Mouse (Mus musculus) adrenal gland, adult 2 months (tissue): ENCODE measurements at regions not wholly inside any gene's neighbourhood (a gene's known extent, or its start where the extent isn't known, plus 50 kb on each side); places are given as distances from the start of the nearest gene placed in this dataset.
"Not testable (repeated sequence)": the region's sequence is repeated elsewhere in the genome, so short reads cannot be mapped to it uniquely, and the experiment has no call there.

ENCODE experiments used
- DNase-seq: peaks from one replicate; pipeline ENCODE4 v3.0.0; 2021

DNA sequence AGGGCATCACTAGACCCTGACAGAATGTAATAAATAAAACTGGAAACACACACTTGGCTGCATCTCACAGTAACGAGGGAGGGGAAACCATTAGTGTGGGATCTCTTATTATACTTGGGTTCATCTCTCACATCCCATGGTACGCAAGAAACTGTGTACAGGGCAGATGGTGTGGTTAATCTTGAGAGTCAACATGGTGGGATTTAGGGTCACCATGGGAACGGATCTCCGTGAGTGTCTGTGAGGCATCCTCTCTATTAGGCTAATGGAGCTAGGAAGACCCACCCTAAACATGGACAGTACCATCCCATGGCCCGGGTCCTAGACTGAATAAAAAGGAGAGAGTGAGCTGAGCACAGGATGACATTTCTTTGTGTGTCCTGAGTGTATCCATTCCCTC is 130.1 kb upstream of the Dapk1 start:
- no peak for DNase-seq

DNA sequence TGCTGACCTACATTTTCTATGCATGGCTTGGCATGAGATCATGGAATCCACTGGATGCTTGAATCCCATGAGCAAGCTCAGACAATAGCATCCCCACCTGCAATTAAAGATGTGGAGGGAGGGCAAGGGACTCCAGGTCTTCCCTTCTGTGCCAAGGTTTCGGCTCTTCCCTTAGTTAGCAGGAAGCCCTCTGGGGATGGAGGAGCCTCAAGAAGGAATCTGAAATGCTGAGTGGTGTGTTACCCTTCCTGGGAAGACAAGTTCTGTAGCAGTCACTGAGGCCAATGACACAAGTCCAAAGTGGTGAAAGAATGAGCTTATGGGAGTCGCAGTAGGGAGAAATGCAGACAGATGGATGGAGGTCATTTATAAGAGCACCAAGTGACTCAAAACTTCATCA is 125.4 kb upstream of the Dapk1 start:
- DNase-seq = no peak

DNA sequence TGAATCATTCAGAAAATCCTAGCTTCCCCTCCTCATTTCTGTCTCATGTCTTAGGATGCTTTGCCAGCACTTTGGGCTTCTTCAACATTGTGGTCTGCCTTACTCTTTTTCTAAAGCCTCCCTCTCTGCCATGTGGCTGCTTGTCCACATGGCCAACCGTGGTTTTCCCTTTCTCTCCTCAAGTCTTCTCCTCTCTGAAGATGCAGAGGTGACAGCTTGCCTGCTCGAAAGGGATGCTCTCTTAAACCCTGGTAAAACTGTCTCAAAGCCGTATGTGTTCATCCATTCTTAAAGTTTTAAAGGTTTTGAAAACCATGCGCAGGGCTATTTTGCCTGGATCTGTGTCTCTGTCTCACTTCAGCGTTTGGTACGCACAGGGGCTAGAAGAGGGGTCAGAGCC is 123.4 kb upstream of the Dapk1 start:
- DNase-seq = no peak

DNA sequence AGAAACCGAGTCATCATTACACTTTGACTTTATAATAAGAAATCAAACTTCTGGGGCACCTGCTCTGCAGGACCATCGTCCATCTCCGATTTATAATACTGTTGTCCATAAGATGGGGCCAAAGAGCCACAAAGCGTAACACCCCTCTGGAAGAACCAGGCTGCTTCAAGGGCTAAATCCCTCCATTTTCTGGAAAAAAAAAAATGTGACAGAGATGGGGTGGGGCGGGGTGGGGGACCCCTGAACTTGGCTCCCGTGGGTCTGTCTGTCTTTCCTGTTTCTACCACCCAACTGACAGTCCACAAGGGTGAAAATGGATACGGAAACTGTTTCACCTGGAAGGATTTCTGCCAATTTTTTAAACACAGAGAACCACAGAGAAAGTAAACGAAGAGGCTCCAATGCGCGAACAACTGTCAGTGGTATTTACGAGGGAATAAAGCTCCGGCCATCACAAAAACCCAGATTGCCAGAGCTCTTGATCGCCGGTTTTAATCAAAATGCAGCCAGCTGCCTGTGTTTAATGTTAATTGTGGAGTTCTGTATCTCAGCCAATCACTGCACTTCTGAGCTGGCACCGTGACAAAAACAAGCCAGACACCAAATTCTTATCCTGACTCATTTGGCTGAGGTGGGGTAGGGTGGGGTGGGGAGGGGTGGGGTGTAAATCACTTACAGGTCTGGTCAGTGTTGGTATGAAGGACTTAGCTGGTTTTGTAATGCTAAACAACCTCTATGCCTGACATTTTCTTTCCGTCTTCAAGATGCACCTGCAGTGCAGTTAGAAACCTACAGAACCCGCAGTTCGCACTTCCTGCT is 122.5 kb upstream of the Dapk1 start:
- peak; percentile 65 for DNase-seq

DNA sequence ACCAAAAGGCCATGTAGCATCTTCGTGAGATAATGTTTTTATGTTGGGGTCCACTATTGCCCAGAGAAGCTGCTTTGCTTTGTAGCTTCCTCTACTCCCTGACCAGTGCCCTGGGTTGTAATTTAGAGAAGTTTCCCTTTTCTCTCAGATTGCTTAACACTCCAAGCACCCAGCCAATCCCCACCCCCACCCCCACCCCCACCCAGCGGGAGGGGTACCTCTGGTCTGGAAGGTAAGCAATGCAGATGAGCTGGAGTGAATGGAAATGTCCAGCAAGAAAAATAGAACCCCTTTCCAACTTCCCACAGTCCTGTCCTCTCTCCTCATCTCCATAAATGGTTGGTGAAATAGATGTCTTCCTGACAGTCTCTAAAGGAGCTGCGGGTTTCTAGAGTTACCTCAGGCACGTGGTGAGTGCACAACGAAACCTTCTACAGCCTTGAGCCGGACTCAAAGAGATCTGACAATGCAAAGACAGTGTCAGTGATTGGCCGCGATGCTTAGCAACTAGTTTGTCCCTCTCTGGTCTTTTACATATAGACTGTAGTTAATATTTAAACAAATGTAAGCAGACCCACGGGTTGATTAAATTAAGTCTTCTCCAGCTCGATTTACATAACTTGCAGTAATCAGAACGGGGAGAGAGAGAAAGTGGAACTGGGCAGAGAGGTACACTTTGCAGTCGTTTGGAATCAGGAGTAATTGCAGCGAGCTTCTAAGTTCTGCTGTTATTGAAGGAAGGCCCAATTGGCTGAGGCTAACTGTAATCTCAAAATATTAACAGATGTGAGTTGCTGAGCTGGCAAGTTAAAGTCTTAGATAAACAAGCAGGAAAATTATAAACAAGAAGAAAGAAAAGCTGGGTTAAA is 121.7 kb upstream of the Dapk1 start:
- no peak for DNase-seq

DNA sequence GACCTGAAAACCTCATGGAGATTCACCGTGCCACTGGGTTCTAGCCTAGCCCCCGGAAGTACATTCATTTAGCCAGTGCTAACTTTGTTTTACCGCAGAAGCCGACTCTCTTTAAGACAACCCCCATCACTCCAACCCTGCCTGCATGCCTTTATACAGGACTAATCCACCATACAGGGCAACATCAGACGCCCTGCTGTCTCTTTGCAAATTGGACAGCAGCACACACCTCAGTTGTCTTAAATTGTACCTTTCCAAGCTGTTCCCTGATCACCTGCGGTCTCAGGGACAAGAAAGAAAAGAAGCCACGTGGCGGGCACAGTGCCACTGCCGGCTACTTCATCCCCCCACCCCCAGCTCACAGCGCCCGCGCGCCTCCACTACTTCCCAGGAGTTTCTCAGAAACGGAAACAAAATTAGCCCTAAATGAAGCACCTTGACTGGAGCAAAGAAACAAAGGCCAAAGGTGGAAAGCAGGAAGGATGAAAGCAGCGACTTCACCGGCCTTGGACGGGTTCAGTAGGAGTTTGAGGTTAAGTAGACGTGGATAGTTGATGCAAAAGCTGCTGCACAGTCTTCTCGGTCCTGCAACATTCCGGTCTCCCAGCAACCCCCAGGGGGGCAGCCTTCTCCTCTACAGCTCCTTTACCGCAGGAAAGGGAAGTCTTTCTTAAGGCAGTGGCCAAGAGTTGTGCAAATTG is 120.9 kb upstream of the Dapk1 start:
- DNase-seq = no peak

DNA sequence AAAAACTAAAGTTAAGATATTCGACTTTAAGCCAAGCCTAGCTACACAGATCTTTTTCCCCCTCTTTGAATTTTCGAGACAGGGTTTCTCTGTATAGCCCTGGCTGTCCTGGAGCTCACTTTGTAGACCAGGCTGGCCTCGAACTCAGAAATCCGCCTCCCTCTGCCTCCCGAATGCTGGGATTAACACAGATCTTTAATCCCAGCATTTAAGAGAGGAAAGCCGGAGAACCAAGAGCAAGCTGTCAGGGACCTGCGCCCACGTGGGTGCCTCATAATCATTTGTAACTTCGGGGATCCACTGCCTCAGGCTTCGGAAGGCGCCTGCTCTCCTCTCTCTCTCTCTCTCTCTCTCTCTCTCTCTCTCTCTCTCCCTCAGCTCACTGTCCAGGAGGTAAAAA is 120.3 kb upstream of the Dapk1 start:
- DNase-seq = not testable (repeated sequence)

DNA sequence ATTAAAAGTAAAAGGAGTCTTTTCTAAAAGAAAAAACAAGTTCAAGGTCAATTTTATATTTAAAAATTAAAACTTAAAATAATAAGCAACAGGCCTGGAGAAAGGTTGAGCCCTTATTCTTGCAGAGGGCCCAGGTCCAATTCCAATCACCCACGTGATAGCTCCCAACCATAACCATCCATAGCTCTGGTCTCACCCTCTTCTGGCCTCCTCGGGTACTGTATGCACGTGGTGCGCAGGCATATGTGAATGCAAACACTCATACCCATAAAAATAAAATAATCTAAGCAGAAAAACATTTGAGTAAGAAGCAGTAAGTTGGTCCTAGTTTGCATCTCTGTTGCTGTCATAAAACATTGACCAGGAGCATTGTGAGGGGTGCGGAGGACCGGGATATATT is 119.8 kb upstream of the Dapk1 start:
- no peak for DNase-seq

DNA sequence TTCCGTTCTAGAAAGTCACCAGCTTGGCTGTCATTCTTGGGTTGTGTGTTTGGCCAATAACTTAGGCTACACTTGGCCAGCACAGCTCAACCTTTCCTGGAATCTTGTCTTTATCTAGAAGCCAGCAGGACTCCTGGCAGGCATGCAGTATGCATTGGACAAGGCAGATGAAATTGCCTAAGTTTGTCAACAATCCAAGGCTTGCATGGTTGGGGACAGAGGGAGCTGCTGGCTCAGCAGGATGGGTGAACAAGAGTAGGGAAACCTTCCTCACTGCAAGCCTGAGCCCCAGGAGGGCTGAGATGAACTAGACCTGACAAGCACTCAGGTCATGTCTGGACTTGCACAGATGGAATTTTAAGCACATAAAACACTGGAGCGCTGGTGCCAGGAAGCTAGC is 115.6 kb upstream of the Dapk1 start:
- peak; percentile 73 for DNase-seq

DNA sequence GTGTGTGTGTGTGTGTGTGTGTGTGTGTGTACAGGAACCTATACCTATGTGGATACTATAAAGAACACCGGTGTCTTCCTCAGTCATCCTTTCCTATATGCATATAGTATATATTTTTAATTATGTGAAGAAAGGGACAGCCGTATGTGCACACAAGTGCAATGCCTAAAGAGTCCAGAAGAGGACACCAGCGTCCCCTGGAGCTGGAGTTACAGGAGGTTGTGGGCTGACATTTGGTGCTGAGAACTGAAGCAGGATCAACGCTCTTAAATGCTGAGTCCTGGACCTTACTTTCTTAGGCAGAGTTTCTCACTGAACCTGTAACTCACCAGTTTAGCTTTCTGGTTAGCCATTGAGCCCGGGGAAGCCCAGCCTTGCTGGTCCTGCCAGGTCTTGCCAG is 114.9 kb upstream of the Dapk1 start:
- no peak for DNase-seq

DNA sequence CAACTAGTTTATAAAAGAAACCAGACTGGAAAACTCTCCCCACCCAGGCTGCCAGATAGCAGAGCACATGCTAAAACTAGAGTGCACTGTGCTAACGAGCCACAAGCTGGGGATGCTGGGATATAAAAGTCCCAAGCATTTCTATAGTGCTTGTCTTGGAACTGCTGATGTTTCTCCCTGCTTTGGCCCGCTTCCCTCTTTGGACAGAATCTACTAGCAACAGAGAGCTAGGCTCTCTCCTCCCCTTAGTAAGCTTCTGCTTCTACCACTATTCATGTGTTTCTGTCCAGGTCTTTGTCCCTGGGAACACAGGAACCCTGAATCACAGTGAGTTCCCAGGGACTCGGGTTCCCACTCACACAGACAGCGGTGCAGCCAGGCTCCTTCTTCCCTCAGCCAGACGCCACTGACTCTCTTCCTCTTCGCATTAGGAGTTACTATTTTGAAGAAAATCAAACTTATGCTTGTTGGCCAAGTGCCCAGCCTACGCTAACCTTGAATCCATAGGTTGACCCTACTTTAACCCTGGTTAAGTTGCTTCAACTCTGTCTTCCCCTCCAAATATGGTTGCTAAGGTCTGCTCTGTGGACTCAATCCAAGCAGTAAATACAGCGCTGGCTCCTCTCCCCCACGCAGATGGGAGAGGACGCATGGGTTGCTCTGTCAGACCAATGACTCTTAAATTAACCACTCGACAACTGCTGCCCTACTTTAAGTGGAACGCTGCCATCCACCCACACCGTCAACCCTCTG is 113.4 kb upstream of the Dapk1 start:
- DNase-seq = peak; percentile 69

DNA sequence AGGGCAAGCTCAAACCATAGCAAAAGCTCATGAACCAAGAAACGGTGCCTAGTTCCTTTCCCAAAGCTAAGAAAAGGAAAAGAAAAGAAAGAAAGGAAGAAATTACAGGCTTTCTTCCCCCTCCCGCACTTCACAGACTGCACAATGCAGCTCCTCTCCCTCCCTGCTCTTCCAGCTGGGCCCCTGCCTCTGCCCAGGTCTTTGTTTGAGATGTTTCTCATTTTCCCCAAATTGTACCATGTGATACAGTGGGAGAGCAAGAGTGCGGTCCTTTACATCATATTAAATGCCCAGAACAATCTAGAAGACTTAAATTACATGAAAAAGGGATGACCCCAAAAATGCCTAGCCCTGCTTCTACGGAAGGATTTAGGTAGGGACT is 112.9 kb upstream of the Dapk1 start:
- no peak for DNase-seq

DNA sequence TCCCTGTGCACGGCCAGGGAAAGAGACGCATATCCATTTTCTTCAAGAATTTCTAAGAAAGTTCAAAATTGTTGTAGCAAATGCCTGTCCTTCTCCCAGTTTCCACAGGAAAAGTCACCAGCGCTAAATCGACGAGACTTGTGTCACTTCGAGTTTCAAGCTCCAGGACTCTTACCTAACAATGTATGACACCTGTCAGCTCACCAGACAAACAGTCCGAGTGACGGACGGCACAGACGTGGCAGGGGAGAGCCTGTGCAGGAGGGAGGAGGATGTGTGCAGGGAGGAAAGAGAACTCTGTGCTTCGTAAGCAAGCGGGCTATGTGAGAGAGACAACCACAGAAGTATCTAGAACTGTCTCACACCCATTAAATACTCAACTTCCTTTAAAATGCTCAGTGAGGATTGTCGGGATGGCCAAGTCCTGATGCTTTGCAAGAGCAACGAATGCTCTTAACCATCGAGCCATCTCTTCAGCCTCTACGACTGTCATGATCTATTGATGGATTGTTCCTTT is 109.7 kb upstream of the Dapk1 start:
- DNase-seq = no peak

DNA sequence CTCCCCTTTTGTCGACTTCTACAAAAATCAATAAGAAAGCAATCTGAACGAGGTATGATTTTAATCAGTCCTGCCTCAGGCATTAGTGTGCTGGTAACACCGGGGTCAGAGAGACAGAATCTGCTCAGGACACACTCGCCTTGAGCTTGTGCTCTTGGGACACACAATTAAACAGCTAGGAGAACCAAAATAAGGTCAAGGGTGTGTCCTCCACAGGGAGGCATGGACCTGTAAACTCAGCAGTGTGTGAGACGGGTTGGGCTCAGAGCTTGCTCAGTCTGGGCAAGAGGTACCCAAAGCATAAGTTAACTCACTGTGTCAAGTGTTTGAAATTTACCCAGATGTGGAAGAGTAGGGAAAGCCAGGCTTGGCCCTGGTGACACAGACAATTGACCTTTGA is 107.9 kb upstream of the Dapk1 start:
- DNase-seq = peak; percentile 18

DNA sequence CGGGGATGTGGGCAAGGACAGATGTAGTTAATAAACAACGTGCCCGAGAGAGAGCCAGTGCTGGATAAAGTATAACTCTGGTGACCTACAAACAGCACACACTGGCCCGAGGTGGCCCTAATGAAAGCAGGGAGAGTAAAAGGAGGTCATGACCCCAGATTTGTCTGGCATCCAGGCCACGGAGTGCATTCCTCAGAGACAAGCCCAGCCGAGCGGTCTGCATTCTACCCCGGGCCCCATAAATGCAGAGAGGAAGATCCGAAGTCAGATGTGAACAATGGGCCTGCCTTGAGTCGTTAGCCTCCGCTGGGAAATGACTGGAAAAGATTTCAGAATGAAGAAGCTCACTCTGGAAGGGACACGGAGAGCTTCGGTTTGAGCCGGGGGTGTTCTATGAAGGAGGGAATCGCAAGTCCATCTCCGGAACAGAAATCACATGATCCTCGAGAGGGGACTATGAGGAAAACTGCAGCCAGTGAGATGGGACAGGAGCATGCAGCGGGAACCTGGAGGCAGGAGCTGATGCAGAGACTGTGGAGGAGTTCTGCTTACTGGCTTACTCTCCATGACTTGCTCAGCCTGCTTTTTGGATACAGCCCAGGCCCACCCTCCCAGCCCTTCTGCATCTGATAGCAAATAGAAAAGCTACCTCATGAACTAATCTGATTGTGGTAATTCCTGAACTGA is 103.9 kb upstream of the Dapk1 start:
- DNase-seq = peak; percentile 41

DNA sequence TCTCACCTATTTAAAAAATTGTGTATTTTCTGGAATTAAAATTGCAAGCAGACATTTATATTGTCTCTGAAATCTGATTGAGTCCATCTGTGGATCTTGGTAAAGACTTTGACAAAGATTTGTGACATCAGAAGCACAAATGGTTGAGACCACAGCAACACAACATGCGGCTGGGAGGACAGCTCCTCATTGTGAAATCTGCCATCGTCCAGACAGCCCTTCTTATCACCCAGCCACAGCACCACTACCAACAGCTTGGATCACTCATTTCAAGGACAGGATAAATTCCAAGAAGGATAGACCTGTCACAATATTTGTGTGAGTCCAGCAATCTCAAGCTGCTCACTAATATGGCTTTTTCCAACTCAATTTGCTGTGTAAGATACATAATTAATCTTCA is 97.6 kb upstream of the Dapk1 start:
- DNase-seq = no peak

DNA sequence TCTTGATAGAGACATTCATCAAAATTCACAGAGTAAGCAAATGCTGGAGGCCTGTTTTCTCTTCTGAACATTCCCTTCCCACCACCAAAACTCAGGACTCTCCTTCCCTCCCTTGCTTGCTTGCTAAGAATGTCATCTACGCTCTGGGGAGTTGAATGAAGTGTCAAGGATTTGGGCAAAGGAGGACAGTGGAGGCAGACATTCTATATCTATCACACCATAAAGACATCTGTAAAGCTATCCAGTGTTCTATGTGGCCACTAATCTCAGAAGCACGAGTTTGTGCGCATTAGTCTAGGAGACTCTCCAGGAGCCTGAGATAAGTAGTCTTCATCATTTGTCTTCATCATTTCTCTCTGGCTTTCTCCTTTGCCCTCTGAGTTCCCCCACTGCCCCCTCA is 94.1 kb upstream of the Dapk1 start:
- no peak for DNase-seq

DNA sequence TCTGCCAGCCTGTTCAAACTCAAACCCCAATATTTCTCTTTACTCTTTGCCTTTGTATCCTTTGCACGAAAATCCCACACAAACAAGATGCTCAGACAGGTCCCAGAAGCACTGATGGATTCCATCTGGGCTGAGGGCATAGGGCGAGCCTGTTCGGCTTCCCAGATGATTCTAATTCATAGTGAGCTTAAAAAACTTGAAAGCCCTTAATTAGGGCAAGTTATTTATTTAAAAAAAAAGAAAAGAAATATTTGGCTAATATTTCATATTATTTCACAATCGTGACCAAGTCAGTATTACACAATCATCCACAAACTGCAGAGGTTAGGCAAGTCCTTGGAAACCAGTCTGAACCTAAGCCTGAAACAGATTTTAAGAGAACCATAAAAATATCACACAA is 93.7 kb upstream of the Dapk1 start:
- DNase-seq = peak; percentile 45

DNA sequence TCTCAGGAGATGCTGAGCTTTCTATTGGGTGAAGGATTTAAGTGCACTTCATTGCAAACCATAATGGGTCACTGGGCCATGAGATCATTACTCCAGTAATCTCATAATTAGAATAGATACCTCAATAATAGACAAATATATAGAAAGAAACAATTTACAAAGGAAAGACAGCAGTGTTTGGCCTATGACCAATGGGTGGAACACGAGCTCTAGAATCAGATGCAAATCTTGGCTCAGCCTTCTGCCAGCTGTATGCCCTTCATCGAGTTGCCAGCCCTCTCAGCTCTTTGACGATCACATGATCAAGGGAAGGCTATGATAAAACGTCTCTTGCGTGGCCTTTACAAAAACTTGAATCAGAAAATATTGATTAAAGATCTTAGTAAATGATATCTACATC is 92.9 kb upstream of the Dapk1 start:
- DNase-seq = no peak

DNA sequence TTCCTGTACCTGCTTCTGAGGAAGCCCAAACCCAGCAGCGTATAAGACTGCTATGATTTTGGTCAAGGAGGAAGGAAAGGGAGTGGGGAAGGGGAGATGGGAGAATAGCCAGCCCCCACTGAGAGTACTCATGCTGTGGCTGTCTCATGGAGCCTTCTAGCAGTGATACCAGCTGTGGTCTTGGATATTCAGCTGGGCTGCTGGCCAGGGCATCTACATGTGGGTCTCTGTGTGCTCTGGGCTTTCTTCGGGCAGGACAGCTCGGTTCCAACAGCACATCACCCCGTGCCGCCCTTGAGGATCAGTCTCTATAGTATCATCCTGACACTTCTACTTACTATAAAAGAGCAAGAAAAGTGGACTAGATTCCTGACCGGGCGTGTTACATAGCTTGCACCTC is 90.6 kb upstream of the Dapk1 start:
- no peak for DNase-seq

DNA sequence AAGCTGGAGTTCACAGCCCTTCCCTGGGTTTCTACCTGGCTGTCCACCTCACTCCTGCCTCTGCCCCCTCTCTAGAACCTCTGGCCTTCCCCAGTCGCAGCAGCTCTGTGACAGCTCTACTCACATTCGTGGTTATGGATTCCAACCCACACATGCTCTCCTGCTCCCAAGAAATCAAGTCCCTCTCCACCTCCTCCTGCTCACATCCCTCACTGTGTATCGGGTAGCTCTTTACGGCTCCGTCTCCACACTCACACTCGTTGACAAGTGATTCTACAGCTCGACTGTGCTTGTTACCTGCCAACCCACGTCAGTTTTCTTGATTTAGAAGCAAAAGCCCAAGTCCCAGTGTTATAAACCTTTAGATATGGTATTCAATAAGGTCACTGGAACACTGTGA is 90.1 kb upstream of the Dapk1 start:
- DNase-seq = no peak
